Mouse (Mus musculus) spleen, postnatal 14 days (tissue): ENCODE data around the gene Vmn1r87.

Experiments used
- DNase-seq, 2 experiments: peaks; one replicate each; pipeline ENCODE4 v3.0.0; 2021 to 2022; ENCODE audit warnings: low spot score in 2 of 2

Vmn1r87 gene

GRCm38 (mm10) chr7:13140057-13140456 is at the start of gene Vmn1r87:
TSS of gene Vmn1r87 (minus strand) at chr7:13140157.
- DNase-seq = no peak

GRCm38 (mm10) chr7:13159268-13159667 is 19.3 kb upstream of the Vmn1r87 start, which contains the start of gene Vmn1r88:
TSS of gene Vmn1r88 (plus strand) at chr7:13159568.
- no peak for DNase-seq

GRCm38 (mm10) chr7:13137340-13137739 is 2.6 kb downstream of the Vmn1r87 start:
- DNase-seq = no peak

- no peak for DNase-seq
Measured at GRCm38 (mm10) chr7:13131856-13132255, 8.1 kb downstream of the Vmn1r87 start.

GRCm38 (mm10) chr7:13123554-13124153 is 16.3 kb downstream of the Vmn1r87 start:
- peak in 1 of 2 experiments; percentile 2 for DNase-seq

GRCm38 (mm10) chr7:13119817-13120216 is 20.1 kb downstream of the Vmn1r87 start, which contains the start of gene Vmn1r86:
TSS of gene Vmn1r86 (minus strand) at chr7:13119917.
- no peak for DNase-seq

- no peak for DNase-seq
Measured at GRCm38 (mm10) chr7:13095073-13095472, 44.9 kb downstream of the Vmn1r87 start, which contains the start of gene Vmn1r85. TSS of gene Vmn1r85 (minus strand) at chr7:13095173.
